Mouse (Mus musculus) kidney, postnatal 14 days (tissue): ENCODE data around the gene Atp4a.
"Not testable (repeated sequence)": the region's sequence is repeated elsewhere in the genome, so short reads cannot be mapped to it uniquely, and the experiment has no call there.

ENCODE experiments used
- DNase-seq: peaks from one replicate; pipeline ENCODE4 v3.0.0; 2022; ENCODE audit warnings: mixed read lengths

Atp4a gene

GRCm38 (mm10) chr7:30730064-30730722 lies 18.2 kb downstream of the Atp4a start:
- DNase-seq: not testable (repeated sequence)

GRCm38 (mm10) chr7:30736211-30736610 lies 24.2 kb downstream of the Atp4a start:
- no peak for DNase-seq

- DNase-seq: not testable (repeated sequence)
Observed at GRCm38 (mm10) chr7:30742570-30742969, 30.6 kb downstream of the Atp4a start.

GRCm38 (mm10) chr7:30743617-30744016 lies 31.6 kb downstream of the Atp4a start, which contains the start of gene Gapdhs:
Gene Gapdhs (minus strand): TSS chr7:30743681.
- DNase-seq: not testable (repeated sequence)

DNA sequence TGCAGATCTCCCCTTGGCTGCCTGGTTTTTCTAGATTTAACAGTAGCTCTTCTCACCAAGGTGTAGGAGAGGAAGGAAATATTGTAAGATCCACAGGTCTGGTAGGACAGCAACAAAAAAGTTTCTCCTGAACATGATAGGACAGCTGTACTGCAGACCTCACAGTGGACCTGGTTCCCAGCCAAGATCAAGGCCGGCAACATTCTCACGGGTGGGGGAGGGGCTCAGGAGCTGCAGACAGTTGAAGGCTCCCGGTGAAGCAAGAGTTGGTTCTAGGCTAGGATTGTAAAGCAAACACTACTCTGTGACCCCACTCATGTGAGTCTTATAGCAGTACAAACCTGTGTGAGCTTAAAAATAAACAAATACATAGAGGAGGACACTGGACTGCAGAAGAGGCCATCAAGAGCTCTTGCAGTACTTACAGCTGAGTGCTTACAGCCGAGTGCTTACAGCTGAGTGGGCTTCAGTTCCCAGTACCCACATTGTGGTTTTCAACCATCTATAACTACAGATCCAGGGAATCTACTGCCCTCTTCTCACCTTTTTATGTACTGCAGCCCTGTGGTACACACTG lies 32.1 kb downstream of the Atp4a start:
- DNase-seq: peak; percentile 61

GRCm38 (mm10) chr7:30747525-30748204 lies 35.7 kb downstream of the Atp4a start:
- DNase-seq: no peak

DNA sequence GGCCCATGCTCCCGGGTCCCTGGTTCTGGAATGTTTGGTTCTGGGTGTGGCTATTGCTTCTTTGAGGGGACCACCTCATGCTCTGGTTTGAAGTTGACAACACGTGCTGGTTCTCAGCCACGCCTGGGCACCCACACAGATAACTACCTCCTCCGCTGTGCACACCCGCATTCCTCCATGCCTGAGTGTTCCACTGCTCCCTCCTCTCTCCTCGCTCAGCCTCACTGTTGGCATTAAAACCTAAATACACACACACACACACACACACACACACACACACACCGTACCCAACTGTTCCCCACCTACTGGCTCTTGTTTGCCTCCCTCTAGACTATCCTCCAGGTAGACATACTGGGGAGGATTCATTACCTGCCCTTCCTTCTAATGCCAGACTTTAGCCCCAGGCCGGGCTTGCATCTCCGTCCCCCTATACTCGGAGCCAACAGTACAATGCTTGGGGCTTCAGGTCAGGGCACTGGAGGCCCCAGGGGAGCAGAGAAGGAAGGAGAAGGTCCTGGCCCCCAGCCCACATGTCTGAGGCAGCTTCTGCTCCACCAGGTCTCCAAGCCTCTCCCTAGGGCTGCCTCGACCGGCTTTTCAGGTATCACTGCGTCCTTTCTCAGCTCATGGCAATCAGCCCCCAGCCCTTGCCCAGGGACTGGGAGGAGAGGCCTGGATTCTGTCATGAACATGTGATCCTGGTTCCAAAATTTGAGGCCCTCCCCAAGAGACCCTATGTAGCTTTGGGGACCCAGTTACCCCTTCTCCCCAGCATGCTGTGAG lies 38.0 kb downstream of the Atp4a start:
- peak; percentile 7 for DNase-seq

- no peak for DNase-seq
Observed at GRCm38 (mm10) chr7:30751086-30751669, 39.2 kb downstream of the Atp4a start, which contains the start of gene Sbsn. Gene Sbsn (plus strand): TSS chr7:30751471.

DNA sequence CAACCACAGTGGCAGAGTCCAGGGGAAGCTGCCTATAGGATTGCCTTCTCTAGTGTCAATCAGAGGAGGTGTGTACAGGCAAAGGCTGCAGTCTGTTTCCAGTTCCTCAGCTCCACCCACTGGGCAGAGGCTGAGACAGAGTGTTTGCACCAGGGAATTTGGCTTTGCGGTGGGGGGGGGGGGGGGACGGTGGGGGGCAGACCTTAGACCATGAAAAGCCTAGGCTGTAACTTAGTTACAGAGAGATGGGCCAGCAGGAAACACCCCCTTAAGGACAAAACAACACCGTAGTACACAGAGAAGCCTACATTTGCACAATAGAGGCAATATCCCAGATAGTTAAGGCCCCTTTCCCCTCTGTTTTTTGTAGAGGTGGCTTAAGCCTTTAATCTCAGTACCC lies 45.0 kb downstream of the Atp4a start:
- no peak for DNase-seq

DNA sequence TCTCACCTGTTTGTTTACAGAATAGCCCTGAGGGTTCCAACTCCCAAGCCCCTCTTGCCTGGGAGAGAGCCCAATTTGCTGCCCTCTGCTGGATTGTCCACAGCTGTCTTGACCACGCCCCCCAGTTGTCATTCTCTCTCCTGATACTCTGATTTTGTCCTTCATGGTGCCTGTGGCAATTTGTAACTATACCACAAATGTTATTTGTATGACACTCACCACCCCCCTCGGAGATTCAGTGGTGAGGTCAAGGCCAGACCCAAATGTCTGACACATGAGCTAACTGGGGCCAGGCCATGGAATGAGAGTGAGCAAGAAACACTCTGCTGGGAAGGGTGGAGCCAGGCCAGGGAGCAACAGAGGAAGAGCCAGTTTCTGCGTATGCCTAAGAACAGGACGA lies 46.8 kb downstream of the Atp4a start:
- peak; percentile 49 for DNase-seq

GRCm38 (mm10) chr7:30761769-30762352 lies 49.9 kb downstream of the Atp4a start:
- no peak for DNase-seq

GRCm38 (mm10) chr7:30763456-30763855 lies 51.4 kb downstream of the Atp4a start, which contains the start of gene Dmkn:
Gene Dmkn (plus strand): TSS chr7:30763756.
- DNase-seq: no peak

GRCm38 (mm10) chr7:30765173-30765572 lies 53.2 kb downstream of the Atp4a start:
- DNase-seq: no peak

- DNase-seq: no peak
Observed at GRCm38 (mm10) chr7:30766408-30766807, 54.4 kb downstream of the Atp4a start.

DNA sequence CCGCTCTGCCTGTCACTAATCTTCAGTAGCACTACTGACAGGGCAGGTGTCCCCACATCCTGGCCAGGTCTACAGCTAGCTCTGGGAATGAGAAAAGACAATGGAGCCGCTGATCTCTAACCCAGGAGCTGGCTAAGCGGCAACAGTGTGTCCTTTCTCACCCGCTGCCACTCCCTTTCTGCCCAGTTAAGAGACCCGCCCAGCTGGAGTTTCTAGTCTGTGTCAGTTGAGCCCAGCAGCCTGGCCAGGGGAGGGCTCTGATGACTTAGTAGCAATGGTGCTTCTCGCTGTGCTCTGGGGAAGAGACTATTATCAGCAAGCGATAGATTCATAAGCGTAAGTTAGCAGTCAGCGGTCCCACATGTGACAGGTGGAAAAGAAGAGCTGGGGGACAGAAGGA lies 57.2 kb downstream of the Atp4a start:
- DNase-seq: no peak
